Mouse (Mus musculus) kidney, adult 2 months (tissue): ENCODE data around the gene Anapc13. TPM values are rescaled to one million over a fixed set of nuclear protein-coding genes. Genes with fewer than 3 reads are reported as not detected.

Experiments
- DNase-seq: peaks from one replicate; pipeline ENCODE4 v3.0.0; 2021
- H3K27ac ChIP-seq: fragments of 200-500 bp; 2 replicates; pipeline ENCODE4 v1.5.1; 2012; ENCODE audit warnings: low read depth, low read length, control low read depth, inconsistent platforms; ENCODE audit not compliant: insufficient read depth
- H3K27me3 ChIP-seq: fragments of 200-500 bp; replicated peaks from 2 replicates; pipeline ENCODE4 v1.6.1; 2012; ENCODE audit warnings: mild to moderate bottlenecking, moderate library complexity, low read length, inconsistent platforms; ENCODE audit not compliant: control insufficient read depth, insufficient read depth
- H3K36me3 ChIP-seq: fragments of 200-500 bp; 2 replicates; pipeline ENCODE4 v1.6.1; 2012; ENCODE audit warnings: mild to moderate bottlenecking, moderate library complexity, low read length, inconsistent platforms; ENCODE audit not compliant: control insufficient read depth, insufficient read depth
- H3K4me1 ChIP-seq: fragments of 200-500 bp; 2 replicates; pipeline ENCODE4 v1.6.1; 2011; ENCODE audit warnings: low read length; ENCODE audit not compliant: control insufficient read depth, insufficient read depth
- H3K4me3 ChIP-seq: fragments of 200-500 bp; 2 replicates; pipeline ENCODE4 v1.5.1; 2011; ENCODE audit warnings: mild to moderate bottlenecking, low read depth, low read length, control low read depth; ENCODE audit not compliant: insufficient read depth
- CTCF ChIP-seq: fragments of 200-500 bp; conservative IDR thresholded peaks from 2 replicates; pipeline ENCODE4 v1.5.1; 2011; ENCODE audit warnings: low read depth, mild to moderate bottlenecking, control low read depth, low read length, moderate library complexity, mixed read lengths; ENCODE audit not compliant: insufficient read depth, insufficient read length
- POLR2A ChIP-seq: fragments of 200-500 bp; IDR thresholded peaks from one replicate; pipeline ENCODE4 v1.6.1; 2011; ENCODE audit warnings: low read depth, low read length, control low read depth
- WGBS: fragments of 180-500 bp; shearing (Covaris S2); methylation state at CpG from one replicate; pipeline ENCODE4 v1.1.7; 2018; 5-methylcytosine and 5-hydroxymethylcytosine counted together
- polyA plus RNA-seq: library from polyadenylated mRNA; depleted of rRNA; stranded (reverse); fragments of >200 nt; gene quantifications from 2 replicates; pipeline ENCODE4 v1.2.3, GENCODE M21; 2012

The Anapc13 gene
- polyA plus RNA-seq, 1 experiment, result 225 TPM

DNA sequence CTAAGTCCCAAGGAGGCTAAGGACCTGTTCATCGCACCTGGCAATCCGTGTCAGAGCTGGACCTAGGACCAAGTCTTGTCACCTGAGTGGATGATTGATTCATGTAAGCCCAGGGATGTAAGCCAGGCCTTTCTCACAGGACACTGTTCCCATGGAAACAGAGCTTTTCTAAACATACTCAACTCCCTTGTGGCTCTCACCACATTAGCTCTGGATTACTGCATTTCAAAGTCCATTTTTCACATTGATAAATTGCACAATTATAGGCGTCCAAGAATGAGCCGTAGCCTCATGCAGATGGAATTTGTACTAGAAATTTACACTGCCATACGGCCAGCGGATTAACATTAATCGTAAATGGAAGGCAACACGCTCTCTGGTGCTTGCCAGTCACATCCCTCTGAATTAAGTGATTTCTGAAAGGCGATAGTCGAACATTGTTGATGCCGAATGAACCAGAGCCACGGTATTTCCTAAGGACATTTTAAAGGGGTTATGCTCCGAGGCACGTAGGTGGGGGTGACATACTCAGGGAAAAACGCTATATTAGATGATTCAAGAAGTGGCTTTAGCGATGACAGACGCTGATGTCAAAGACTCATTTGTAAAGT lies 23.9 kb downstream of the Anapc13 start:
- peak; percentile 22 for DNase-seq
- Histone ChIP-seq H3K27ac (no peak overlapping the region), H3K27me3 (no peaks in the 10 kb centered on the region), H3K4me3 (no peak overlapping the region), H3K36me3 (no peaks in the 10 kb centered on the region), H3K4me1 (no peaks in the 10 kb centered on the region)
- no peak for TF ChIP-seq CTCF
- TF ChIP-seq POLR2A, result no peak
- 51% methylated on average over 17 of the region's 17 CpGs for WGBS

DNA sequence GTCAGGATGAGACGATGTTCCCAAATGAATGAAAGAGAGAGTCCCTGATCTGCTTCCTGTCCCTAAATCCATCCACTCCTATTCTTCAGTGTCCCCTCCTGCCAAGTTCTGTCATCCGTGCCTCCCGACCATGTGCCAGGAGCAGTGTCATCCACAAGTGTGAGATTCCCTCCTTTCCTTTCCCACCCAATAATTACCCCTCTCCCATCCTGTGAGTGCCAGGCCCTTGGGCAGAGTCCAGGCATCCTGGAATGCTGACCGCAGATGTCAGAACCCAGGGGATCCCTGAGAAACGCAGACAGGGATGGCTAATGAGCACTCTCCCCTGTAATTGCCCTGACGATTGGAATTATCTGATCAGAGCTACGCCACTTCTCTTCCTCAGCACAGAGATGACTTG lies 24.5 kb downstream of the Anapc13 start:
- TF ChIP-seq POLR2A (no peak), CTCF (no peak)
- H3K27ac ChIP-seq, result no peak overlapping the region
- DNase-seq, result no peak

DNA sequence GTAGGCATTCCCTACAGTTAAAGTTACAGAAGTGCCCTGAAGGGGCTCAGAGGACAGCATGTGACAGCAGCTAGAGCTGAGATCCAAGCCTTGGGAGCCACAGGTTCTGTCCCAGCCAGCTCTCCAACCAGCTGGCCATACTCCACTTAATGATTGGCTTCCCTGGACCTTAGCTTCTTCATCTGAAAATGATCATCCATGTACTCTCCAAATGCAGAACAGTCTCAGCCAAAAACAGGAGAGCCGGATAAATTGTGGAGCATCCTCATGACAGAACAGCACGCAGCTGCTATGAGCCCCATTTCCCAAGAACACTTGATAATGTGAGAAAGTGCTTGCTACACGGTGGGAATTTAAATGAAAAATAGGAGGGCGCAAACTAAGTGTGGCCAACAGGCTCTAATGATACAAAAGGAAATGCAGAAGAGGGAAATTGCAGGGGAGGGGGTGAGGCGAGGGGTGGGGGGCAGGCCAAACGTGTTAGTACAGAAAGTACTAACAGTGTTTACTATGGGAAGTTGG lies 25.2 kb downstream of the Anapc13 start:
- Histone ChIP-seq H3K27ac (no peak overlapping the region), H3K4me3 (no peak overlapping the region), H3K4me1 (no peaks in the 10 kb centered on the region), H3K27me3 (no peaks in the 10 kb centered on the region), H3K36me3 (no peaks in the 10 kb centered on the region)
- 74% methylated on average over 6 of the region's 6 CpGs for WGBS
- TF ChIP-seq CTCF, result no peak
- no peak for TF ChIP-seq POLR2A
- no peak for DNase-seq

More for the DNA sequence above, 24.5 kb downstream of the Anapc13 start:
- Histone ChIP-seq H3K4me1 (no peaks in the 10 kb centered on the region), H3K27me3 (no peaks in the 10 kb centered on the region), H3K4me3 (no peak overlapping the region), H3K36me3 (no peaks in the 10 kb centered on the region)
- 40% methylated on average over 7 of the region's 7 CpGs for WGBS

DNA sequence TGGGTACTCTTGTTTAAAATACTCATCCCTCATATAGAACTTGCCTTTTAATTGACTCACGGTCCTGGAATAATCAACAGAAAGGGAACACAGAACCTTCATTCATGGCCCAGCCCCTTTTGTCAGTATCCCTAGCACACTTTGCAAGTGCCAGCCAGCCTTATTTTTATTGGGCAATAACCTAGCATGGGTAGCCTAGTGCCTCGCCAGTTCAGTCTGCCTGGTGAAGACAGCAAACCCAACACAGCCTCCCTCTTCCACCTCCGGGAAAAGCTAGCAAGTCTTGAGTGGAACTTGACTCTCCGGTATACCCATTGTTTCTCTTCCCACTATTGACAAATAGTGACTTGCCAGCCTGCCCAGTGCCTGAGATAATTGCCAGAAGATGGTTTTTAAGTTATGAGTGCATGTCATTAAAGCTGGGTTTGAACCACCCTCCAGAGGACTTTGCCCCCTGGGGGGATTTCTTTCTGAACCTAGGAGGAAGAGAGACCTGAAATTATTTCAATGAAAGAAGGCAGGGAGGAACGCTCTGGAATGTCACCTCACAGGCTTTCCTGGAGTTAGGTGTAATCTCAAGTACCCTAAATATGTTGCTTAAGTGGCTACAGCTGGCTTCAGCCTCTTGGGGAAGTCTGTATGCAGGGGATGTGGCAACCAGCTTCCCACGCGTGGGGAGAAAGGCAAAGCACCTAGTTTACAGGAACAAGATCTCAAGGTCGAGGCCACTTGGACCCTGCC lies 30.4 kb downstream of the Anapc13 start:
- DNase-seq, result no peak
- H3K36me3 ChIP-seq, result no peaks in the 10 kb centered on the region
- TF ChIP-seq CTCF (no peak), POLR2A (no peak)
- no peaks in the 10 kb centered on the region for H3K27me3 ChIP-seq
- no peak overlapping the region for H3K27ac ChIP-seq
- WGBS, result 58% methylated on average over 8 of the region's 8 CpGs
- H3K4me3 ChIP-seq, result no peak overlapping the region
- no peaks in the 10 kb centered on the region for H3K4me1 ChIP-seq

DNA sequence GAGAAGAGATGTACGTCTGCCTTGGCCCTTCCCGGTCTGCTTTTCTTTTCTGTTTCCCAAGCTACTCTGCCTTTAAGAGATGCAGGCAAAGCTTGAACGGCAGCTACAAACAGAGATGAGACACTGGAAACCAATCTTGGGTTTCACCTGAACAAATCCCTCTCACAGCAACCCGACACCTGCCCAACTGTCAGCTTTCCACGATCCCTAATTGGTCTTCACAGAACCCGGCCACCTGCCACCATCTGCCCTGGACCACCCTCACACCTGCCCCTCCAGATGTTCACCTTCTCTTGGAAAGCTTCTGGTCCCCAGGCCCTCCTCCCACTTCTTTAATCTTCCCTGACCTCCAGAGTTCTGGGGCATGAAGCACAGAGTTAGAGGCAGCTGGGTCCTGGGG lies 42.0 kb downstream of the Anapc13 start:
- Histone ChIP-seq H3K4me1 (no peaks in the 10 kb centered on the region), H3K27me3 (no peaks in the 10 kb centered on the region), H3K27ac (no peak overlapping the region), H3K36me3 (no peaks in the 10 kb centered on the region), H3K4me3 (no peak overlapping the region)
- TF ChIP-seq CTCF (no peak), POLR2A (no peak)
- 46% methylated on average over 6 of the region's 6 CpGs for WGBS
- no peak for DNase-seq

DNA sequence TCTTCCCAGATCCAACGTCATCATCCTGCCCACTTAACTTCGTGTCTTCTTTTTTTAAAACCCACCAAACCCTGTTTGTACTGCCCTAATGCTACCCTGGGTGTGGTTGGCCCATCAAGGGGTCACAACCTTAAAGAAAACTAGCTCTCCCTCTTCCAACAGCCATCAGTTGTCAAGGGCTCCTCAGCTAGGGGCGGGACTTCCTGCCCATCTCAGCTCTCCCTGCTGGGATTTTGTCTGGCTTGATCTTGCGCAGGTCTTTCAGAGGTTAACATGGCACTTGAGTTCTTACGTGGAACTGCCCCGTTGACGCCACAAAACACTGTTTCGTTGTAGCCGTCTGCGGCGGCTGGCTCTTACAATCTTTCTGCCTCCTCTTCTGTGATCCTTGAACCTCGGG lies 42.8 kb downstream of the Anapc13 start:
- 90% methylated on average over 12 of the region's 12 CpGs for WGBS

DNA sequence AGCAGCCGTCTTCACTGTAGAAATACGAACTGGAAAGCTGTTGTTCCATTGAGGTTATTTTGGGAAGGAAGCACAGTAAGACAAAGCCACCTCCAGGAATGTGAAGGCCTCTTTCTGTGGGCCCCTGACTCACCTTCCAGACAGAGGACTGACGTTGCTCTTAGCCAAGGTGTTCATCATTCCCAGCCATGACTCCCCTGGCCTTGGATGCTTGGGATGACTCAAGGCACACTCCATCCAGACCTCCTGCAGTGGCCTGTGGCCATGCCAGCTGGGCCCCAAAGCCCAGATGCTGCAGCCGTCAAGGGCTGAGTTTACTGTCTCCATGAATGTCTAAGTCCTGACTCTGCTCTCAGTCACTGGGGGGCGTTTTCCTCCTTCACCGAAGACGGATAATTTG lies 47.3 kb downstream of the Anapc13 start:
- Histone ChIP-seq H3K4me3 (no peak overlapping the region), H3K36me3 (no peaks in the 10 kb centered on the region), H3K27ac (no peak overlapping the region), H3K27me3 (no peaks in the 10 kb centered on the region), H3K4me1 (no peaks in the 10 kb centered on the region)
- DNase-seq, result no peak
- TF ChIP-seq CTCF (no peak), POLR2A (no peak)
- 64% methylated on average over 7 of the region's 7 CpGs for WGBS

More for the DNA sequence above, 42.8 kb downstream of the Anapc13 start:
- no peaks in the 10 kb centered on the region for H3K27me3 ChIP-seq
- no peak for TF ChIP-seq POLR2A
- TF ChIP-seq CTCF, result no peak
- no peak for DNase-seq
- no peaks in the 10 kb centered on the region for H3K4me1 ChIP-seq
- H3K4me3 ChIP-seq, result no peak overlapping the region
- H3K36me3 ChIP-seq, result no peaks in the 10 kb centered on the region
- H3K27ac ChIP-seq, result no peak overlapping the region
